Mouse (Mus musculus): Measurements from ENCODE around the gene Klhdc10. TPM values are rescaled to one million over a fixed set of nuclear protein-coding genes. Genes with fewer than 3 reads are reported as not detected.

Klhdc10 gene
- polyA plus RNA-seq, 1 experiment from 2014 or later = 16.8 TPM

GRCm38 (mm10) chr6:30416126-30416525 lies 14.5 kb downstream of the Klhdc10 start:
- no peak overlapping the region for H3K27ac ChIP-seq (ENCODE audit: low read length)
- 85% methylated on average over 2 of the region's 2 CpGs for WGBS
- no peaks in the 10 kb centered on the region for H3K4me1 ChIP-seq (ENCODE audit: control insufficient read depth, insufficient read depth, low read length)
- H3K36me3 ChIP-seq (ENCODE audit: control insufficient read depth, insufficient read depth) = peaks cover 3% of the 10 kb centered on the region
- ATAC-seq (replicated peaks; ENCODE audit: extremely low read depth, insufficient read depth, low FRiP score) = no peak
- no peak overlapping the region for H3K4me2 ChIP-seq (ENCODE audit: low read depth, low read length)
- no peak overlapping the region for H3K9ac ChIP-seq (ENCODE audit: low read length)
- H3K9me3 ChIP-seq (replicated peaks; ENCODE audit: control insufficient read depth, low read length) = no peaks in the 10 kb centered on the region
- no peaks in the 10 kb centered on the region for H3K27me3 ChIP-seq (ENCODE audit: control insufficient read depth, insufficient read depth, low read length)
- H3K4me3 ChIP-seq (ENCODE audit: low read length) = no peak overlapping the region

GRCm38 (mm10) chr6:30416801-30417200 lies 15.1 kb downstream of the Klhdc10 start:
- H3K27me3 ChIP-seq (ENCODE audit: control insufficient read depth, insufficient read depth, low read length) = no peaks in the 10 kb centered on the region
- H3K4me2 ChIP-seq (ENCODE audit: low read depth, low read length) = no peak overlapping the region
- H3K9ac ChIP-seq (ENCODE audit: low read length) = no peak overlapping the region
- no peak overlapping the region for H3K4me3 ChIP-seq (ENCODE audit: low read length)
- H3K27ac ChIP-seq (ENCODE audit: low read length) = no peak overlapping the region
- no peak for ATAC-seq (replicated peaks; ENCODE audit: extremely low read depth, insufficient read depth, low FRiP score)
- H3K9me3 ChIP-seq (replicated peaks; ENCODE audit: control insufficient read depth, low read length) = no peaks in the 10 kb centered on the region
- no peaks in the 10 kb centered on the region for H3K4me1 ChIP-seq (ENCODE audit: control insufficient read depth, insufficient read depth, low read length)
- 83% methylated on average over 7 of the region's 7 CpGs for WGBS
- H3K36me3 ChIP-seq (ENCODE audit: control insufficient read depth, insufficient read depth) = peaks cover 7% of the 10 kb centered on the region

GRCm38 (mm10) chr6:30432461-30433192 lies 31.0 kb downstream of the Klhdc10 start:
- H3K4me3 ChIP-seq (ENCODE audit: low read length) = no peak overlapping the region
- H3K27me3 ChIP-seq (ENCODE audit: control insufficient read depth, insufficient read depth, low read length) = no peaks in the 10 kb centered on the region
- H3K27ac ChIP-seq (ENCODE audit: low read length) = peak overlapping the region; percentile 48
- no peak for ATAC-seq (replicated peaks; ENCODE audit: extremely low read depth, insufficient read depth, low FRiP score)
- 38% methylated on average over 3 of the region's 3 CpGs for WGBS
- H3K4me2 ChIP-seq (ENCODE audit: low read depth, low read length) = no peak overlapping the region
- H3K4me1 ChIP-seq (ENCODE audit: control insufficient read depth, insufficient read depth, low read length) = peaks cover 10% of the 10 kb centered on the region; the same call in 1 of the 2 replicates
- no peak overlapping the region for H3K9ac ChIP-seq (ENCODE audit: low read length)
- H3K36me3 ChIP-seq (ENCODE audit: control insufficient read depth, insufficient read depth) = 0 out of 2 replicates have a peak, but pooled peaks cover 3% of the 10 kb centered on the region
- no peaks in the 10 kb centered on the region for H3K9me3 ChIP-seq (replicated peaks; ENCODE audit: control insufficient read depth, low read length)

GRCm38 (mm10) chr6:30436476-30436875 lies 34.8 kb downstream of the Klhdc10 start:
- Histone ChIP-seq H3K4me2 (ENCODE audit: low read depth, low read length) (no peak overlapping the region), H3K27ac (ENCODE audit: low read length) (no peak overlapping the region), H3K9me3 (replicated peaks; ENCODE audit: control insufficient read depth, low read length) (no peaks in the 10 kb centered on the region), H3K27me3 (ENCODE audit: control insufficient read depth, insufficient read depth, low read length) (no peaks in the 10 kb centered on the region), H3K9ac (ENCODE audit: low read length) (no peak overlapping the region), H3K36me3 (ENCODE audit: control insufficient read depth, insufficient read depth) (peaks cover 16% of the 10 kb centered on the region), H3K4me1 (ENCODE audit: control insufficient read depth, insufficient read depth, low read length) (peaks cover 8% of the 10 kb centered on the region; the same call in 1 of the 2 replicates), H3K4me3 (ENCODE audit: low read length) (no peak overlapping the region)
- WGBS = 91% methylated on average over 3 of the region's 3 CpGs
- ATAC-seq (replicated peaks; ENCODE audit: extremely low read depth, insufficient read depth, low FRiP score) = no peak

GRCm38 (mm10) chr6:30437054-30437453 lies 35.4 kb downstream of the Klhdc10 start:
- ATAC-seq (replicated peaks; ENCODE audit: extremely low read depth, insufficient read depth, low FRiP score) = no peak

GRCm38 (mm10) chr6:30439576-30439975 lies 37.9 kb downstream of the Klhdc10 start:
- no peak overlapping the region for H3K9ac ChIP-seq (ENCODE audit: low read length)
- peaks cover 32% of the 10 kb centered on the region for H3K36me3 ChIP-seq (ENCODE audit: control insufficient read depth, insufficient read depth)
- 97% methylated on average over 10 of the region's 10 CpGs for WGBS
- H3K4me1 ChIP-seq (ENCODE audit: control insufficient read depth, insufficient read depth, low read length) = no peaks in the 10 kb centered on the region
- no peak overlapping the region for H3K4me2 ChIP-seq (ENCODE audit: low read depth, low read length)
- no peaks in the 10 kb centered on the region for H3K27me3 ChIP-seq (ENCODE audit: control insufficient read depth, insufficient read depth, low read length)
- no peaks in the 10 kb centered on the region for H3K9me3 ChIP-seq (replicated peaks; ENCODE audit: control insufficient read depth, low read length)
- H3K27ac ChIP-seq (ENCODE audit: low read length) = no peak overlapping the region
- no peak overlapping the region for H3K4me3 ChIP-seq (ENCODE audit: low read length)
- no peak for ATAC-seq (replicated peaks; ENCODE audit: extremely low read depth, insufficient read depth, low FRiP score)

More at GRCm38 (mm10) chr6:30437054-30437453, 35.4 kb downstream of the Klhdc10 start:
- Histone ChIP-seq H3K4me2 (ENCODE audit: low read depth, low read length) (no peak overlapping the region), H3K9ac (ENCODE audit: low read length) (no peak overlapping the region), H3K4me1 (ENCODE audit: control insufficient read depth, insufficient read depth, low read length) (peaks cover 8% of the 10 kb centered on the region; the same call in 1 of the 2 replicates), H3K4me3 (ENCODE audit: low read length) (no peak overlapping the region), H3K27ac (ENCODE audit: low read length) (no peak overlapping the region), H3K36me3 (ENCODE audit: control insufficient read depth, insufficient read depth) (peaks cover 22% of the 10 kb centered on the region), H3K27me3 (ENCODE audit: control insufficient read depth, insufficient read depth, low read length) (no peaks in the 10 kb centered on the region), H3K9me3 (replicated peaks; ENCODE audit: control insufficient read depth, low read length) (no peaks in the 10 kb centered on the region)
- WGBS = 60% methylated on average over 3 of the region's 3 CpGs

GRCm38 (mm10) chr6:30456991-30457390 lies 55.3 kb downstream of the Klhdc10 start:
- Histone ChIP-seq H3K4me3 (ENCODE audit: low read length) (no peak overlapping the region), H3K27ac (ENCODE audit: low read length) (no peak overlapping the region), H3K36me3 (ENCODE audit: control insufficient read depth, insufficient read depth) (peaks cover 15% of the 10 kb centered on the region; the same call in 1 of the 2 replicates), H3K4me2 (ENCODE audit: low read depth, low read length) (no peak overlapping the region), H3K4me1 (ENCODE audit: control insufficient read depth, insufficient read depth, low read length) (peaks cover 19% of the 10 kb centered on the region), H3K9me3 (replicated peaks; ENCODE audit: control insufficient read depth, low read length) (no peaks in the 10 kb centered on the region), H3K27me3 (ENCODE audit: control insufficient read depth, insufficient read depth, low read length) (no peaks in the 10 kb centered on the region), H3K9ac (ENCODE audit: low read length) (no peak overlapping the region)
- no peak for ATAC-seq (replicated peaks; ENCODE audit: extremely low read depth, insufficient read depth, low FRiP score)
- 94% methylated on average over 7 of the region's 7 CpGs for WGBS

GRCm38 (mm10) chr6:30458626-30459025 lies 57.0 kb downstream of the Klhdc10 start:
- Histone ChIP-seq H3K4me2 (ENCODE audit: low read depth, low read length) (no peak overlapping the region), H3K4me3 (ENCODE audit: low read length) (no peak overlapping the region), H3K9ac (ENCODE audit: low read length) (no peak overlapping the region), H3K36me3 (ENCODE audit: control insufficient read depth, insufficient read depth) (peaks cover 5% of the 10 kb centered on the region; the same call in 1 of the 2 replicates), H3K27me3 (ENCODE audit: control insufficient read depth, insufficient read depth, low read length) (no peaks in the 10 kb centered on the region), H3K27ac (ENCODE audit: low read length) (peak overlapping the region; percentile 34; the same call in 1 of the 2 replicates), H3K9me3 (replicated peaks; ENCODE audit: control insufficient read depth, low read length) (no peaks in the 10 kb centered on the region), H3K4me1 (ENCODE audit: control insufficient read depth, insufficient read depth, low read length) (peaks cover 28% of the 10 kb centered on the region)
- 81% methylated on average over 5 of the region's 5 CpGs for WGBS
- ATAC-seq (replicated peaks; ENCODE audit: extremely low read depth, insufficient read depth, low FRiP score) = no peak

- no peaks in the 10 kb centered on the region for H3K27me3 ChIP-seq (ENCODE audit: control insufficient read depth, insufficient read depth, low read length)
- H3K4me1 ChIP-seq (ENCODE audit: control insufficient read depth, insufficient read depth, low read length) = peaks cover 28% of the 10 kb centered on the region
- peak overlapping the region; percentile 55 for H3K4me3 ChIP-seq (ENCODE audit: low read length)
- no peaks in the 10 kb centered on the region for H3K9me3 ChIP-seq (replicated peaks; ENCODE audit: control insufficient read depth, low read length)
- WGBS = 52% methylated on average over 16 of the region's 16 CpGs
- H3K27ac ChIP-seq (ENCODE audit: low read length) = peak overlapping the region; percentile 34
- no peak for ATAC-seq (replicated peaks; ENCODE audit: extremely low read depth, insufficient read depth, low FRiP score)
- H3K36me3 ChIP-seq (ENCODE audit: control insufficient read depth, insufficient read depth) = peaks cover 5% of the 10 kb centered on the region; the same call in 1 of the 2 replicates
- peak overlapping the region; percentile 78 for H3K4me2 ChIP-seq (ENCODE audit: low read depth, low read length)
- peak overlapping the region; percentile 76 for H3K9ac ChIP-seq (ENCODE audit: low read length)
These were observed 57.5 kb downstream of the Klhdc10 start for GRCm38 (mm10) chr6:30459056-30459747.

All from heart, embryonic 16.5 days (tissue).